Mouse (Mus musculus): ENCODE results near the gene Phlpp2. TPM values are rescaled to one million over a fixed set of nuclear protein-coding genes. Genes with fewer than 3 reads are reported as not detected.

Gene Phlpp2
- 4.3 and 4.4 TPM in 2 replicates for polyA plus RNA-seq (2014; fragmentation: Nextera tagmentation; extraction: Ambion mirVana)

- no peaks in the 10 kb centered on the region for H3K9me3 ChIP-seq (ENCODE audit: control insufficient read depth, low read length)
- peak within 1 kb of the TSS; percentile 86 for H3K27ac ChIP-seq (ENCODE audit: low read depth, low read length)
- H3K4me3 ChIP-seq (ENCODE audit: low read depth, low read length) = peak within 1 kb of the TSS; percentile 95
- 2% methylated on average over 42 of the region's 42 CpGs for WGBS
- H3K4me2 ChIP-seq (ENCODE audit: low read depth, low read length, severe bottlenecking) = peak within 1 kb of the TSS; percentile 81
- peak; percentile 98 for DNase-seq (ENCODE audit: low spot score)
- peak; percentile 97 for ATAC-seq (replicated peaks; ENCODE audit: low FRiP score)
- no peaks in the 10 kb centered on the region for H3K27me3 ChIP-seq (ENCODE audit: control insufficient read depth, insufficient read depth, low read length)
- peak within 1 kb of the TSS; percentile 94 for H3K9ac ChIP-seq (ENCODE audit: low read length)
- H3K4me1 ChIP-seq (replicated peaks; ENCODE audit: control insufficient read depth, insufficient read depth, low read length) = peaks cover 4% of the 10 kb centered on the region; the same call in 1 of the 2 replicates
- no peaks in the 10 kb centered on the region for H3K36me3 ChIP-seq (ENCODE audit: control insufficient read depth, insufficient read depth, low read length)
These were observed at the start of gene Phlpp2 for GRCm38 (mm10) chr8:109868003-109868679. Phlpp2 (plus strand) TSS chr8:109868542.

GRCm38 (mm10) chr8:109823561-109823960, 44.8 kb upstream of the Phlpp2 start:
- WGBS = 93% methylated on average over 2 of the region's 2 CpGs

GRCm38 (mm10) chr8:109839822-109840221, 28.5 kb upstream of the Phlpp2 start:
- no peak overlapping the region for H3K27ac ChIP-seq (ENCODE audit: low read depth, low read length)
- 100% methylated on average over 2 of the region's 2 CpGs for WGBS
- DNase-seq (ENCODE audit: low spot score) (no peak), ATAC-seq (replicated peaks; ENCODE audit: low FRiP score) (no peak)
- no peaks in the 10 kb centered on the region for H3K9me3 ChIP-seq (ENCODE audit: control insufficient read depth, low read length)
- no peak overlapping the region for H3K4me2 ChIP-seq (ENCODE audit: low read depth, low read length, severe bottlenecking)
- no peak overlapping the region for H3K9ac ChIP-seq (ENCODE audit: low read length)
- no peaks in the 10 kb centered on the region for H3K36me3 ChIP-seq (ENCODE audit: control insufficient read depth, insufficient read depth, low read length)
- no peak overlapping the region for H3K4me3 ChIP-seq (ENCODE audit: low read depth, low read length)
- H3K4me1 ChIP-seq (replicated peaks; ENCODE audit: control insufficient read depth, insufficient read depth, low read length) = no peaks in the 10 kb centered on the region
- no peaks in the 10 kb centered on the region for H3K27me3 ChIP-seq (ENCODE audit: control insufficient read depth, insufficient read depth, low read length)

More at GRCm38 (mm10) chr8:109823561-109823960, 44.8 kb upstream of the Phlpp2 start:
- Histone ChIP-seq H3K9ac (ENCODE audit: low read length) (no peak overlapping the region), H3K27ac (ENCODE audit: low read depth, low read length) (no peak overlapping the region), H3K9me3 (ENCODE audit: control insufficient read depth, low read length) (no peaks in the 10 kb centered on the region), H3K27me3 (ENCODE audit: control insufficient read depth, insufficient read depth, low read length) (no peaks in the 10 kb centered on the region), H3K4me2 (ENCODE audit: low read depth, low read length, severe bottlenecking) (no peak overlapping the region), H3K36me3 (ENCODE audit: control insufficient read depth, insufficient read depth, low read length) (no peaks in the 10 kb centered on the region), H3K4me3 (ENCODE audit: low read depth, low read length) (no peak overlapping the region), H3K4me1 (replicated peaks; ENCODE audit: control insufficient read depth, insufficient read depth, low read length) (no peaks in the 10 kb centered on the region)
- no peak for ATAC-seq (replicated peaks; ENCODE audit: low FRiP score)
- no peak for DNase-seq (ENCODE audit: low spot score)

- no peaks in the 10 kb centered on the region for H3K9me3 ChIP-seq (ENCODE audit: control insufficient read depth, low read length)
- no peak overlapping the region for H3K27ac ChIP-seq (ENCODE audit: low read depth, low read length)
- no peak overlapping the region for H3K4me3 ChIP-seq (ENCODE audit: low read depth, low read length)
- ATAC-seq (replicated peaks; ENCODE audit: low FRiP score) (no peak), DNase-seq (ENCODE audit: low spot score) (no peak)
- H3K4me2 ChIP-seq (ENCODE audit: low read depth, low read length, severe bottlenecking) = no peak overlapping the region
- no peak overlapping the region for H3K9ac ChIP-seq (ENCODE audit: low read length)
- no peaks in the 10 kb centered on the region for H3K4me1 ChIP-seq (replicated peaks; ENCODE audit: control insufficient read depth, insufficient read depth, low read length)
- 95% methylated on average over 1 of the region's 1 CpGs for WGBS
- no peaks in the 10 kb centered on the region for H3K36me3 ChIP-seq (ENCODE audit: control insufficient read depth, insufficient read depth, low read length)
- no peaks in the 10 kb centered on the region for H3K27me3 ChIP-seq (ENCODE audit: control insufficient read depth, insufficient read depth, low read length)
These were observed 25.9 kb upstream of the Phlpp2 start for GRCm38 (mm10) chr8:109842468-109842867.

GRCm38 (mm10) chr8:109847866-109848265, 20.5 kb upstream of the Phlpp2 start:
- Histone ChIP-seq H3K9ac (ENCODE audit: low read length) (no peak overlapping the region), H3K4me2 (ENCODE audit: low read depth, low read length, severe bottlenecking) (no peak overlapping the region), H3K36me3 (ENCODE audit: control insufficient read depth, insufficient read depth, low read length) (no peaks in the 10 kb centered on the region; the same call in 1 of the 2 replicates), H3K9me3 (ENCODE audit: control insufficient read depth, low read length) (no peaks in the 10 kb centered on the region), H3K27ac (ENCODE audit: low read depth, low read length) (no peak overlapping the region), H3K27me3 (ENCODE audit: control insufficient read depth, insufficient read depth, low read length) (no peaks in the 10 kb centered on the region), H3K4me1 (replicated peaks; ENCODE audit: control insufficient read depth, insufficient read depth, low read length) (no peaks in the 10 kb centered on the region), H3K4me3 (ENCODE audit: low read depth, low read length) (no peak overlapping the region)
- no peak for ATAC-seq (replicated peaks; ENCODE audit: low FRiP score)
- DNase-seq (ENCODE audit: low spot score) = no peak
- 81% methylated on average over 2 of the region's 2 CpGs for WGBS

- WGBS = 92% methylated on average over 3 of the region's 3 CpGs
These were observed 19.4 kb upstream of the Phlpp2 start for GRCm38 (mm10) chr8:109848981-109849380.

GRCm38 (mm10) chr8:109853423-109853822, 14.9 kb upstream of the Phlpp2 start:
- no peak overlapping the region for H3K4me2 ChIP-seq (ENCODE audit: low read depth, low read length, severe bottlenecking)
- H3K9me3 ChIP-seq (ENCODE audit: control insufficient read depth, low read length) = no peaks in the 10 kb centered on the region
- peak; percentile 69 for DNase-seq (ENCODE audit: low spot score)
- no peak overlapping the region for H3K4me3 ChIP-seq (ENCODE audit: low read depth, low read length)
- WGBS = 44% methylated on average over 6 of the region's 6 CpGs
- no peak for ATAC-seq (replicated peaks; ENCODE audit: low FRiP score)
- H3K36me3 ChIP-seq (ENCODE audit: control insufficient read depth, insufficient read depth, low read length) = peaks cover 6% of the 10 kb centered on the region
- no peaks in the 10 kb centered on the region for H3K27me3 ChIP-seq (ENCODE audit: control insufficient read depth, insufficient read depth, low read length)
- no peaks in the 10 kb centered on the region for H3K4me1 ChIP-seq (replicated peaks; ENCODE audit: control insufficient read depth, insufficient read depth, low read length)
- no peak overlapping the region for H3K9ac ChIP-seq (ENCODE audit: low read length)
- H3K27ac ChIP-seq (ENCODE audit: low read depth, low read length) = no peak overlapping the region

More at GRCm38 (mm10) chr8:109848981-109849380, 19.4 kb upstream of the Phlpp2 start:
- no peaks in the 10 kb centered on the region for H3K27me3 ChIP-seq (ENCODE audit: control insufficient read depth, insufficient read depth, low read length)
- H3K4me3 ChIP-seq (ENCODE audit: low read depth, low read length) = no peak overlapping the region
- H3K9me3 ChIP-seq (ENCODE audit: control insufficient read depth, low read length) = no peaks in the 10 kb centered on the region
- no peak overlapping the region for H3K4me2 ChIP-seq (ENCODE audit: low read depth, low read length, severe bottlenecking)
- H3K27ac ChIP-seq (ENCODE audit: low read depth, low read length) = no peak overlapping the region
- H3K4me1 ChIP-seq (replicated peaks; ENCODE audit: control insufficient read depth, insufficient read depth, low read length) = no peaks in the 10 kb centered on the region
- no peak for ATAC-seq (replicated peaks; ENCODE audit: low FRiP score)
- no peak overlapping the region for H3K9ac ChIP-seq (ENCODE audit: low read length)
- no peaks in the 10 kb centered on the region; the same call in 1 of the 2 replicates for H3K36me3 ChIP-seq (ENCODE audit: control insufficient read depth, insufficient read depth, low read length)
- no peak for DNase-seq (ENCODE audit: low spot score)

GRCm38 (mm10) chr8:109854522-109854921, 13.8 kb upstream of the Phlpp2 start:
- Histone ChIP-seq H3K27me3 (ENCODE audit: control insufficient read depth, insufficient read depth, low read length) (no peaks in the 10 kb centered on the region), H3K27ac (ENCODE audit: low read depth, low read length) (no peak overlapping the region), H3K36me3 (ENCODE audit: control insufficient read depth, insufficient read depth, low read length) (peaks cover 6% of the 10 kb centered on the region), H3K4me3 (ENCODE audit: low read depth, low read length) (no peak overlapping the region), H3K9me3 (ENCODE audit: control insufficient read depth, low read length) (no peaks in the 10 kb centered on the region), H3K4me1 (replicated peaks; ENCODE audit: control insufficient read depth, insufficient read depth, low read length) (no peaks in the 10 kb centered on the region), H3K9ac (ENCODE audit: low read length) (no peak overlapping the region), H3K4me2 (ENCODE audit: low read depth, low read length, severe bottlenecking) (no peak overlapping the region)
- 91% methylated on average over 4 of the region's 4 CpGs for WGBS
- no peak for DNase-seq (ENCODE audit: low spot score)
- no peak for ATAC-seq (replicated peaks; ENCODE audit: low FRiP score)

GRCm38 (mm10) chr8:109855451-109855850, 12.9 kb upstream of the Phlpp2 start:
- Histone ChIP-seq H3K9me3 (ENCODE audit: control insufficient read depth, low read length) (no peaks in the 10 kb centered on the region), H3K4me1 (replicated peaks; ENCODE audit: control insufficient read depth, insufficient read depth, low read length) (no peaks in the 10 kb centered on the region), H3K9ac (ENCODE audit: low read length) (no peak overlapping the region), H3K27me3 (ENCODE audit: control insufficient read depth, insufficient read depth, low read length) (no peaks in the 10 kb centered on the region), H3K4me2 (ENCODE audit: low read depth, low read length, severe bottlenecking) (no peak overlapping the region), H3K4me3 (ENCODE audit: low read depth, low read length) (no peak overlapping the region), H3K36me3 (ENCODE audit: control insufficient read depth, insufficient read depth, low read length) (peaks cover 10% of the 10 kb centered on the region), H3K27ac (ENCODE audit: low read depth, low read length) (no peak overlapping the region)
- 97% methylated on average over 6 of the region's 6 CpGs for WGBS
- no peak for DNase-seq (ENCODE audit: low spot score)
- ATAC-seq (replicated peaks; ENCODE audit: low FRiP score) = no peak
